Mouse (Mus musculus): ENCODE results near the gene Zfp637.
"Not testable (repeated sequence)": the region's sequence is repeated elsewhere in the genome, so short reads cannot be mapped to it uniquely, and the experiment has no call there.

The Zfp637 gene

DNA sequence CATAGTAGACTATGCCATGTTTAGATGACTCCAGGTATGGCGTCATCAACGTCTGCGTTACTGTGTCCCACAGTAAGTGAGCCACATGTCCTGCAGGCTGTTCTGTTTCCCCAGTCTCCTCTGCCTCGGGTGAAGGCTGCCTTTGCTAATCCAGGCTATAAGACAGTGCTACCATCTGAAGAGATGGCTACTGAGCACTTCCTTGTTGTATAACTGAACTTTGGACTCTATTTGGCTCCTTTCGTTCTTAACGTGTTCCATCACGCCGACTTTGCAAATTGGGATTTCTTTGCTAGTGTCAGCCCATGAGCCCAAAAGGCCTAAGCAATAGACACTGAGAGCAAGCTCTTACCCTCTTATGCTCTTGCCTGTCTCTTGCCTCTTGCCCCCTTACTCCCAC lies 27.2 kb downstream of the Zfp637 start:
- DNase-seq: no peak

DNA sequence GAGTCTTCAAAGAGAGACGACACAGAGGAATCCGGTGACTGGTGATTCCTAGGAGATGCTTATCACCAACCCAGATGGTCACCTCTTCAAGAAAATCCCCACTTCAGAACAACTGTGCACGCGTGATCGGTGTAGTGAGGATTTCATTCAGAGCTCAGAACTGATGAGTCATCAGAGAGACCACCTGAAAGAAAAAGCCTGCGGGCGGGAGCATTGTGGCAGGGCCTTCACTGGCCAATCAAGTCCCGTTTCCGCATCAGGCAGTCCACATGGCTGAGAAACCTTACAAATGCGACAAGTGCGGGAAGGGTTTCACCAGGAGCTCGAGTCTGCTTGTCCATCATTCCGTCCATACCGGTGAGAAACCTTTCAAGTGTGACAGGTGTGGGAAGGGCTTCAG lies 30.1 kb downstream of the Zfp637 start:
- DNase-seq: no peak

DNA sequence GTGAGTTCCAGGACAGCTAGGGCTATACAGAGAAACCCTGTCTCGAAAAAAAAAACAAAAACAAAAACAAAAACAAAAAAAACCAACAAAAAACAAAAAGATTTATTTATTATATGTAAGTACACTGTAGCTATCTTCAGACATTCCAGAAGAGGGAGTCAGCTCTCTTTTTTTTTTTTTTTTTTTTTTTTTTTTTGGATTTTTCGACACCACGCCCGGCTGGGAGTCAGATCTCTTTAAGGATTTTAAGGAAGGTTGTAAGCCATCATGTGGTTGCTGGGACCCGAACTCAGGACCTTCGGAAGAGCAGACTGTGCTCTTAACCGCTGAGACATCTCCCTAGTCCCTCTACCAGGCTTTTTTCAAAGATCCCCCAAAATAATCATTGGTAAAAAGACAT lies 32.5 kb downstream of the Zfp637 start:
- not testable (repeated sequence) for DNase-seq

DNA sequence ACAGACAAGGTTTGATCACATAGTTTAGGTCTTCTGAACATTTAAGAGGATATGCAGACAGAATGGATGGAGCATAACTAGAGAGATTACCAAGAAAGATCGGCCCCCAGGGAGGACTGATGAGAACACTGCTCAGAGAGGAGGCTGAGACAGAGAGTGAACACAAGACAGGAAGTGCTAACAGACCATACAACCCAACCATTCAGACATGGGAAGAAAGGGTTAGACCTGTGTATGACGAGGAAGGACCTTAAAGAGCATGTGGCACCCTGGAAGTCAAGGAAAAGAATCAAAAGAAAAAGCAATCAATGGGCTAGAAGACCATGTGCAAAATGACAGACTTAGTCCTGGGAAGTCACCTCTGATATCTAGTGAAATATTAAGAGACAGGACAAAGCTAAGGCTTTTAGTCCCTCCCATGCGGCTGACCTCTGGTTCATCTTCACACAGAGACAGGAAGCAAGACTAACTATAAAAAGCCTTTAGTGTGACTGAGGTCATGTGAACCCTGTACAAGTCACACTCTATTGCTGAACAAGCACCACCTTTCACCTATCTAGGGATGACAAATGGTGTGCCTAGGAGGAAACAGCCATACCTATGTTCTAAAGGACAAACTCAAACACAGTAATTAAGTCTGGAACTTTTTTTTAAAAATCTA lies 33.8 kb downstream of the Zfp637 start:
- DNase-seq: no peak

DNA sequence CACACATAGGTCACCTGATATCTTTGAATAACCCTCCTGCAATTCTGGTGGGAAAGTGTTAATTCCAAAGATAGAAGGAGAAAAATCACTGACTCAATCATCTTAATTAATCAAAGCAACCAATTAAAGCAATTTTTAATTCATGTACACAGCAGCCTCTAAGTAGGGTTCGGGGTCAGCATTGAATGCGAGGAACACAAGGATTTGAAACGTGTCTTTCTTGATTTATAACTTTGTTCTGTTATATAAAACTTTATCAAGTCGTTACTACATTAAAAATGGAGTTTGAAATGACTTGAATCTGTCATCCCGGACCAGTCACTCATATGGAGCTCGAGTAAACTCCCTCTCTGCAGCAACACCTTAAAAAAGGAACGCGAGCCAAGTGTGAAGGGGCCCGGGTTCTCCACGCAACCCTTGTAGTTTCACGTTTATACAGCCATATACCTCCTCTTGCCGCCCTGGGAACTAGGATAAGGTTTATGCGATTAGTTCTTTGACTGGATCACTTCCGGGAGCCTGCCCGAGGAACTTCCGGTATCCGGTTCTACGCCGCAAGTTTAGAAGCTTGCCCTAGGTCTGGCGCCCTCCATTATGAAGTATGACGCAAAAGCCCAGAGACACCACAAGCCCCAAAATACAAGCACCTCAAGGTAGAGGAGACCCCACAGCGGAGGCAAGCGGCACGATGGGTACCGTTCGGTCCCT lies 37.9 kb downstream of the Zfp637 start:
- DNase-seq: peak; percentile 89

DNA sequence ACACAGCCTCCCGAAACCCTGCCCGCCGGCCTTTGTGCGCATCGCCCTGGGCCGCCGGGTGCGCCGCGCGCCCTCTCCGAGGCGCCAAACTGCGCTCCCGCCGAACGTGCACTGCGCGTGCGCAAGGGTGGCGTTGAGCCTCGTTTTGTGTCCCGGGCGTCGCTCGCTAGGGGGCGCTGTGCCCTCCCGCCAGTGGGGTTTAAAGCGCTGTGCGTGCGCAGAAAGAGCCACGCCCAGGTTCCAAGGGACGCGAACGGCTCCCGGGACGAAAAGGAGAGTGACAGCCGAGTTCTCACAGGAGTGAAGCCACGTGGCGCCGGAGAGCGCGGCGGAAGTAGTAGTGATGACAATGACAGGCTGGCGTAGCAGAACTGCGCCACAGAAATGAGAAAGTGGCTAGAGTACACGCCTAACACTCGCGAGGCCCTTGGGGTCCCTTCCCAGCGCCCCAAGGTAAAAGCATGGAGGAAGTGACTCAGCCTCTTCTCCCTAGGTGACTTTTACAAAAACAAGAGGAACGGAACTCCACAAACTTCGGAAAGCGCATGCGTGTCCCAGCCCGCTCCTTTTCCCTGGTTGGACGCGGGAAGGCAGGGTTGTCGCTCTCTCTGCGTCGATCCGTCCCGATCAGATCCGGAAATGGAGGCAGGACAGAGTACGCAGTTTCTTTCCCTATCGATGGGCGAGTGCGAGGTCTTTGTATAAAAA lies 38.6 kb downstream of the Zfp637 start:
- DNase-seq: peak; percentile 100

DNA sequence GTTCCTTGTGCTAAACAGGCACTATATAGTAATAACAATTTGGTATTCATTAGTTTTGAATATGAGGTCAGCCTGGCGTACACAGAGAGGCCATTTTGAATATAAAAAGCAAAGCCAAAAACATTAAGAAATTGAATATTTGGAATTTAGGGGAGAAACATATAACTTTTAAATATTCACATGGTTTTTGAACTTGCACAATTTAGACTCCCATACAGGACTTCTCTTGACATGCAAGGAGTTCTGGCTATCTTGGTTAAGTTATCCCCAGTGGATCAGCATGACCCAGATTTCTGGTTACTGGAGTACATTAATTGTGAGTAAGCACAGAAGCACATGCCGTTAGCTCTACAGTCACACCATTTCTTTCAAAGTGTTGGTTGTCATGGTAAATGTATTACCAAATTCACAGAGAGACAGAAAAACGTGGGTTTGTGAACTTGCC lies 39.4 kb downstream of the Zfp637 start:
- no peak for DNase-seq

DNA sequence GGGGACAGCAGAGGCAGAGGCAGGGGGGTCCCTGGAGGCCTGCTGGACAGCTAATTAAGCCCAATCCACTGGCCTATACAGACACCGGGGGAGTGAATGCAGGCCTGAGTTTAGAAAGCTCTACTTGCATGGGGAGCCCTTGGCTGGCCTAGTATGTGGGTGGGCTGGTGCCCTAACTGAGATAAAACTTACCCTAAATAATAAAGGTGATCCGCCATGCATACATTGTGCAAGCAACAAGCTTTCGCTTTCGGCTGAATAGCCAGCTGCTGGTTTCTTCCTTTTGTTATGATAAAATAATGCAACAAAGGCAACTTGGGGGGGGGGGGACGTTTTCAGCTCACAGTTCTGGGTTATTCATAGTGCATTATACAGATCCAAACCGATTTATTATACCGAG lies 40.2 kb downstream of the Zfp637 start:
- no peak for DNase-seq

DNA sequence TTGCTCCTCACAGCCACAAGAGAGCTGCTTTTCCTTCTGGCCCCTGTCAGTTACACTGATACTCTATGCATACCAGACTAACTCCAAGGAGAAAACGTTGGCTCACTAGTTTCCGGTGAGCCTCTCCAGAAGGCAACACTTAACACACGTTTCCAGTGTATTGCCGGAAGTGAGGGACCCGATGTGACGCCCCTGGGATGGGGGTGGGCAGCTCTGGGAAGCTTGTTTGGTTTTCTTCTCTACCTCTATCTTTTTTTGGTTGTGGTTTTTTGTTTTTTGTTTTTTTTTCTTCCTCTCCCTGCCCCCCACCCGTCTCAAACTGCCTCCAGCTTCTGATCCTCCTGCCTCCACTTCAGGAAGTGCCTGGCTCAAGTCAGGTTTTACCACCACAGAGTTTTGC lies 41.0 kb downstream of the Zfp637 start:
- DNase-seq: no peak

DNA sequence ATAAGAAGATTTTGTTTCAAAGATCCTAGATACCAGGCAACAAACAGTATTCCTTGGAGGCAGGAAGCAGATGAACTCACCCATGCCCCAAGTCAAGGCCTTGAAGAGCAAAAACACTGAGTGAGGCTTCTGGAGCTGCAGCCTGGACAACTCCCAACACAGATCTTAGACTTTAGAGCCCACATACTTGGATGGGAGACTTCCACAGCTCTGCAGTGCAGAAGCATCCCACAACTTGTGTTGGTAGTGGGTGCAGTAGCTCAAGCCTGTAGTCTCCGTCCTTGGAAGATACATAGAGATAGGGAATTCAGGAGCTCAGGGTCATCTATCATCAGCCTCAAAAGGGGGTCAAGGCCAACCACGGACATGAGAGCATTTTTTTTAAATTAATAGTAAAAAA lies 45.0 kb downstream of the Zfp637 start:
- no peak for DNase-seq

DNA sequence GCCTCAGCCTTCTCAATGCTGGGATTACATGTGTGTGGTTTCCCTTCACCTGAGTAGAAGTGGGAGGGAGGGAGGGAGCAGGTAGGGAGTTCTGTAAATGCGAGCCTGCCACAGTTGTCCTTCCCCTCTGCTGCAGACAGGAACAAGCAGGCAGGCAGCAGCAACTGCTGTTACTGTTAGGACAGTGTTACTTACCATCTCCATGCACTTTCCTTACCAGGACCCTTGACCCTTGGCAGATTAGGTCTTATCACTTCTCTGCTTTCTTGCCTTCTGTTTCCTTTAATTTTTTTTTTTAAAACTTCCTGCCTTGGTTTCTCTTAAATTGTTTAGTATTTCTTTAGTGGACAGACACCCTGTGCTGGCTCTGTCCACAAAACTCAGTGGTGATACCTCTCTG lies 47.1 kb downstream of the Zfp637 start:
- DNase-seq: no peak

DNA sequence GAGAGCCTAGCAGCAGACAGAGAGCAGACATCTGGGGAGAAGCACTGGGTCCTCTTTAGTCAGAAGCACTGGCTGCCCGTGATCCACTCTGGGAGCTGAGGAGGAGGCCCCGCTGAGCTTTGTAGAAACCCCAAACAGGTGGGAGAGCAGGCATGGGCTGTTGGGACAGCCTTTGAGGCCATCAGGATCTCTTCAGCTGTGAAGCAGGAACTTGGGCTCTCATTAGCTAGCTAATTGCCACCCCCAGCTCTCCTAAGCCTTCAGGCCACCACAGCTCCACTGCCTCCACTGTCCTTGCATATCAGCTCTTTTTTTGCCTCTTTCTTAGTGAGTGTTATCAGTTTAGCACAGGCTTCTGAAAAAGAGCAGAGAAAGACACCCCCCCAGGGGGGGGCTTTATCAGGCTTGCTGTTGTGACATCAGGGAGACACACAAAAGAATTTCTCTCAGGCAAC lies 47.7 kb downstream of the Zfp637 start:
- no peak for DNase-seq

DNA sequence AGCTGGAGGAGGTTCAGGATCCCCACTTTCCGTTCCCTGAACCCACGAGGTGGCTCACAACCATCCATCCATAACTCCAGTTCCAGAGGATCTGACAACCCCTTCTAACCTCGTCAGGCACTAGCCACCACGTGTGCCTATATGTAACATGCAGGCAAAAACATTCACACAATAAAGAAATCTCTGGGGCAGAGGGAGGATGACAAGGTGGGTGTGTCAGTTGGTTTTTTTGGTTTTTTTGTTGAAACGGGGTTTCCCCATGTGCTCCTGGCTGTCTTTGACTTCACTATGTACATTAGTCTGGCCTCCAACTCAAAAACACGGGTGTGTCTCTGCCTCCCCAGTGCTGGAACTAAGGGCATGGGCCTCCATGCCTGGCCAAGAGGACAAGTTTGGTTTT lies 49.3 kb downstream of the Zfp637 start:
- no peak for DNase-seq

DNA sequence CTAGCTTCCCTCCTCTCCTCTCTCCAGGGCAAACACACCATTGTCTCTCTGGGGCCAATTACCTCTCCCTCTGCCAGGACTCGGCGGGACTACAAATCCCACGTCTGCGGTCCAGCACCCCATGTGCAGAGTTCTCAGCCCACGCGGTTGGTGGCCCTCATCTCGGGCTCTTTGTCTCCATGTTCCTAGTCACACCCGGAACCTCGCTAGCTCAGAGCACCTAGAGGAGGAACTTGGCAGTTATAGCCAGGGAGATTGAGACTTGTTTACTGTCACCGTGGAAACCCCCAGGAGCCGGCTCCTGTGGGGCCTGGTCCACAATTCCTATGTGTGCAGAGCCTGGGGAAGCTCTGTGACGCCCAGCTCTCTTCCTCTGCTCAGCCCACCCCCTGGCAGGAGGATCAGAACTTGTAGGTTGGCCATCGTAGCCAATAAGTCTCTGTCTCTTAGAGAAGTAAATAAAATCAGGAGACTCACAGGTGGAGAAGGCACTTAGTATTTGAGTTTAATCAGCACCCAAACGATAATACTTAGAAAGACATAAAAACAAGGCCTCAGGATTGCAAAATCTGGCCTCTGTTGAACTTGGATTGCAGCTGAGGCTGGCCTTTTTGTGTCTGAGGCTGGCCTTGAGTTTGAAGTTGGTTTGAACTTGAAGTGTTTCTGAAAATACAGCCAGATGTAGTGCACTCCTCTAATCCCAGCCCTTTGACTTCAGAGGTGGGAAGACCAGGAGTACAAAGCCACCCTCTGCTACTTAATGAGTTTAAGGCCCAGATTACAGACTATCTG lies 50.6 kb downstream of the Zfp637 start:
- DNase-seq: no peak

DNA sequence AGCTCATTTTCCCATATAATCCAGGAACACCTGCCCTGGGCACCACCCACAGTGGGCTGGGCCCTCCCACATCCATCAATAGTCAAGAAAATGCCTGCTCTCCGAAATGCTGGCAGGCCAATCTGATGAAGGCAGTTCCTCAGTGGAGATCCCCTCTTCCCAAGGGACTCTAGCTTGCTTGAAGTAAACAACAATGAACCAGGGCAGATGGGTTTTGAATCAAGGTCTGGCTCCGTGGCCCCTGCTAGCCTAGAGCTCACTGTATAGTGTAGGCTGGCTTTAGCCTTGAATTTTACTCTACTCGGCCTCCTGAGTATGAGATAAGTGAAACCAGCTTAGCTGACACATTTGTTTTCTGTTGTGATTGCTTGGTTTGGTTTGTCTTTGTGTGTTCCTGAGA lies 51.4 kb downstream of the Zfp637 start:
- DNase-seq: no peak

DNA sequence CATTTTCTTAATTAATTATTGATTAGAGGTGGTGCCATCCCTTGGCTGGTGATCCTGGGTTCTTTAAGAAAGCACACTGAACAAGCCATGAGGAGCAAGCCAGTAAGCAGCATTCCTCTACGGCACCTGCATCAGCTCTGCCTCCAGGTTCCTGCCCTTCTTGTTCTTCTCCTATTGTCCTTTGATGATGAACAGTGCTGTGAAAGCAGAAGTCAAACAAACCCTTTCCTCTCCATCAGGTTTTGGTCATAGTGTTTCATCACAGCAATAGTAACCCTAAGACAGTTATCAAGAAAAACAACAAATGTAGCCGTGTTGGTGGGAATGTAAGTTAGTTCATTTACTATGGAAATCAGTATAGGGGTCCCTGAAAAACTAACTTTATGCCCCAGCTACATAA lies 52.5 kb downstream of the Zfp637 start:
- no peak for DNase-seq
